Mouse (Mus musculus): ENCODE results near the gene Robo2. TPM values are rescaled to one million over a fixed set of nuclear protein-coding genes. Genes with fewer than 3 reads are reported as not detected.
"Not testable (repeated sequence)": the region's sequence is repeated elsewhere in the genome, so short reads cannot be mapped to it uniquely, and the experiment has no call there.

Gene Robo2
- polyA plus RNA-seq, 1 experiment: 6.6 TPM

DNA sequence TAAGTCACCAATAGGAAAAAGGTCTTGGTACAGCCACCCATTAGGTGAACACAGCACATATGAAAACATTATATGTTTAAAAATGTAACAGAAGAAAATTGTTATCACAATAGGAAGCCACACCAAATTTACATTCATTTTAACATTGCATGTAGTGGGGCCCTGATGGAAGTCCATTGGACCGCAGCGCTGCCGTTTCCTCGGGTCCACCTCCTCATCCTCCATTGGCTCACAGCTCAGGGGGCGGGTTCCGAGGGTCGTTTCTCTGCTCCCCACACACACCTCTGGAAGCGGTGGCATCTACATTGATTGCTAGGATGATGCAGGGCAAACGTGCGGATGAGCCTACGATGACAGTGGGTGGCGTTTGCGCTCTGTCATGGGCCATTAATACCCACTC, 195.8 kb downstream of the Robo2 start:
- DNase-seq (ENCODE audit: low spot score): no peak

DNA sequence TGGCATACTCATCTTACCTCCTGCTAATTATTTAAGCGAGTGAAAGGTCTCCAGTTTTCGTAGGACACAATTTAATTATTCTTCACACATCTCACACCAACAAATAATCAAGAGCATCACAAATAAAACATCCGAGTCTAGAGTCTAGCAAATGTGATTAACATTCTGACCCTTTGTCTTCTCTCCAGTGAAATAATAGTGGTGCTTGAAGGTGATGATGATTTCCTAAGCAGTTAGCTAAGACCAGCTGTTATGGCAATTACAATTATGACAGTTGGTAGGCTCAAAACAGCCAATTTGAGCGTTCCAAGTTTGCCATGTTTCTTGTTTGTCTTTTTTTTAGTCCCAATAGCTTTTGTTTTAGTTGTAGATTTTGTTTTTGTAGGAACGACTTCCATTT, 210.9 kb downstream of the Robo2 start:
- no peak for DNase-seq (ENCODE audit: low spot score)

DNA sequence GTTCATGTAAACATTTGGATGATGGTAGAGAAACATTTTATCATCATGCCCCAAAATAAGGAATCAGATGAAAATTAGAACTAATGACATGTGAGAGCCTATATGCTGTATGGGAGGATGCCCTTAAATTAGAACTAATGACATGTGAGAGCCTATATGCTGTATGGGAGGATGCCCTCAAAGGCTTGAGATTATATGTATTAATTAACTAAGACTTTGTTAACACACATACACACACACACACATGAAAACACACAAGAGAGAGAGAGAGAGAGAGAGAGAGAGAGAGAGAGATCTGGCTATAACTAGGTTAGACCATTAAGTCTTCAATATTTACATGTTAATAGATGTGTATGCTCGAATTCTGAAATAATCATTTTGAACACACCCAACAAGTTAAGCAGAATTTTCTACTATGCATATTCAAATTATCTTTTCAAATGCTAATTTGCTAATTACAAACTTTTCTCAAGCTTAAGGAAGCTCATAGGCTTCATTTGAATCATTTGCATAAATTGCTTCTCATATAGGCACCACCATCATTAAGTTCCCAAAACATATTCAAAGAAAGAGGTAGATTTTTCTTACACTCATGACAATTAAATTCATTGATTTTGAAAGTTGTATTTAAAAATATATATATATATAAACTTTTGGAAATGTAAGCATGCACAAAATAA, 211.5 kb downstream of the Robo2 start:
- no peak for DNase-seq (ENCODE audit: low spot score)

DNA sequence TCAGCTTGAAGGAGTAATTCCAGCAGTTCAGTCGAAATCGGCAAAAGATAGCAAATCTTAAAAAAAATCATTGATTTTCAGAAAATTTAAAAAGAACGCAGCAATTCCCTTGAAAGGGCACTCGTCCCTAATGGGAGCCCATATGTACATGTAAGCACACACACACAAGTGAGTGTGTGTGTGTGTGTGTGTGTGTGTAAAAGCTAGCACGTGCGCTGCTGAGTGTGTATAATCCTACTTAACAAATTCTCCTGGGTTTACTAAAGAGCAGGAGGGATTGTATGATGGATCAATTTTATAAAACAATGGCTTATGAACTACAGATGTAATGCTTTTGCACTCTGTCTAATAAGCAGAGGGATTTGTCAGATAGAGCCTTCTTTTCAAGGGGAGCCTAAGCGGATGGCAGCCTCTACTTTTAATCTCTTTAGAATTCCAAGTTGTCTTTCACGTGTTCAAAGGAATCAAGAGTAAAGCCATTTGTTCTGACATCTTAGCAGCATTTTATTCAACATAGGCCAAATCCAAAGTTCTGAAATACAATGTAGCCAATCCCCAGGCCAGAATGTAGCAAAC, 218.6 kb downstream of the Robo2 start:
- no peak for DNase-seq (ENCODE audit: low spot score)

DNA sequence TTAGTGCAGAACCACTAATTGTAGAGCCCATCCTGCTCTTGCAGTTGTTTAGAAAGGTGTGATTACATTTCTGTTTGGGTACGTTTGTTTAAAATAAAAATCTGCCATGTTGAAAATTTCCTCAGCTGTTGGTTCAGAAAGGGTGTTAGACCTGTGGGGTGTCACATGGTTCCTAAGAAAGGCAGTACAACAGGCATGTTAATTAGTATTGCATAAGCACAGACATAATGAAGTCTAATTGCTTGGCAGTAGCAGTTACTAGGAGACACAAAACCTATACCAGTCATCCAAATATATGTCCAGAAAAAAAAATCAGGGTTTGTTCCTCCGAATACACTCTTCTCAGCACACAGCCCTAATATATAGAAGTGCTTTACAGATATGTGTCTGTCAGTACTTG, 220.0 kb downstream of the Robo2 start:
- no peak for DNase-seq (ENCODE audit: low spot score)

DNA sequence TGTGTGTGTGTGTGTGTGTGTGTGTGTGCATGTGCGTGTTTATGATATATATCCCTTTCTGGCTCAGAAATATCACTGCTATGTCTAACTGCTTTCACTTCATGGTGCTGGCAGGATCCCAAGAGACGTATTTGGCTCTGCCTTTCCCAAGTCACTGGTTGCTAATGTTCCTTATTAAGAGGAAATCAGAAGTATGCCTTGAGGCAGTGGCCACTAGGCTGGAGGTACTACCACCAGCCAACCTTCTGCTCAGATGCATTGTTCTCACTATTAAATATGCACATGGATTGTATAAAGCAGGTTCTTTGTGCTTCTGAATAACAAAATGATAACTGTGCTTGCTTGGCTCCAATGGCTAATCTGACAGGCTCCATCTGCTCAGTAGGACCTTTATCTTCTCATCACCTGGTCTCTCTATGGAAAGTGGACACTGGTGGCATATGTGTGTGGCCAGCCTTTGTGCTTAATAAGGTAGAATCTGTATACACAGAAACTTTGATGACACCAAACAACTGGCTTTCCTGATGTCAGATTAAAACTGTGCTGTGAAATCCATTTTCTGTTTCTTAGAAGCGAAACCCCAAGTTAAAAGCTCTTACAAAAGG, 229.0 kb downstream of the Robo2 start:
- no peak for DNase-seq (ENCODE audit: low spot score)

DNA sequence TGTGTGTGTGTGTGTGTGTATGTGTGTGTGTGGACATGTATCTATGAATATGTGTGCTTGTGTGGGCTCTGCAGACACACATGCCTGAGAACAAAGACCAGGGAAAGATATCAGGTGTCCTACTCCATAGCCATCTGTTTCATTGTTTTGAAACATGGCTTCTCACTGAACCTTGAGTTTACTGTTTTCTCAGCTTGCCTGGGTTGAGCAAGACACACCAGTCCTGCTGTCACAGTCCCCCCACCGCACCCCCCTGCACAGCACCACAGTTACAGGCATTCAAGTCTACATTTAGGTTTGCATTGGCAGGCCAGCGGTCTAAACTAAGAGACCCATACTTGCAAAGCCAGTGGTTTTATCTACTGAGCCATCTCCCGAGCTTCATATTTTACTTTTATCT, 239.0 kb downstream of the Robo2 start:
- no peak for DNase-seq (ENCODE audit: low spot score)

DNA sequence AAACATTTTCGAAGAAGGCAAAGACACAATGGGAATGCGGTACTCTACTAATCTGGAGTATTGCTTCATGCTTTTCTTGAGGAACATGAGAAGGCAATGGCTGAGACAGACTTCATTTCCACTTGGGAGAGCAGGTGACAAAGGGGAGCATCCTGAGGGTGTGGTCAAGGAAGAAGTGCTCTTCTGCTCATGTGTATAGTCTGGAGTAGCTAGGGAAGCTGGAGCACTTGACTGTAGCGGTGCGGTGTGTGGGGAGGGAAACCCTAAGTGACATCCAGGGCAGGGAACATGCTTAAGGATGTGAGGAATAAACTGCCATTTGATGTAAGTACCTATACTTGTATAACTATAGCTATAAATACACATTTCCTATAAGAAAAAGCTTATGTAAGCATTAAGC, 242.0 kb downstream of the Robo2 start:
- DNase-seq (ENCODE audit: low spot score): no peak

DNA sequence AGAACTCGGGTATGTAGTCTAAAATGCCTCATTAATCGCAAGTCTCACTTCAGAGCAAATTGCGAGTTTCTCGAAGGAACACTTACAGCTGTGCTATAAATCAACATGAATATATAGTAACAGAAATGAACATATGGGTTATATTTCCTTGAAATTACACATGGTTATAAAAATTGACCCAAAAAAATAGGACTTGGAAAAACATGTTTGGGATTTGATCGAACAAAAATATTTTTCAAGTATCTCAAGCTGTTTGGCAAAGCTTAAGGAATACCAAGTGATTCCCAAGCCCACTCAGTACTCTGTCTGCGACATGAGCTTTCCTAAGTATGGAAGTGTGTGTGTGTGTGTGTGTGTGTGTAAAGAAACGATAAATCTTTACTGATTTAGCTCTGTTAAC, 242.5 kb downstream of the Robo2 start:
- DNase-seq (ENCODE audit: low spot score): no peak

DNA sequence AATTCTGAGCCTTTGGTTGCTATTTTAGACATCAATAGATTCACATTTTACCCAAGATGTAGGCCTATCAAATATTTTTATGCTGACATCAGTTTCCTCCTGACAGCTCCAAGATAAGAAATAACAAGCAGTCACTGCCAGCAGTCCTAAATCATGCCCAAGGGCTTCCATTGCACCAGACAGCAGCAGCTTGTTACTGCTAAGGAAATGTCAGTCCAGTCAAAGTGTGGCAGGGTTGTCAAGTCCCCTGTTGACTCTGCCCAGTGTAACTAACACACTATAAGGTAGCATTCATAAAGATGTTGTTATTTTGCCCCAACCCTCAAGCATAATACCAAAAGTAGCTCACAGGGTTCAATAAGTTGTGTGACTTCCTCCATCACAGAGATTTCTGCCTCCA, 243.8 kb downstream of the Robo2 start:
- no peak for DNase-seq (ENCODE audit: low spot score)

DNA sequence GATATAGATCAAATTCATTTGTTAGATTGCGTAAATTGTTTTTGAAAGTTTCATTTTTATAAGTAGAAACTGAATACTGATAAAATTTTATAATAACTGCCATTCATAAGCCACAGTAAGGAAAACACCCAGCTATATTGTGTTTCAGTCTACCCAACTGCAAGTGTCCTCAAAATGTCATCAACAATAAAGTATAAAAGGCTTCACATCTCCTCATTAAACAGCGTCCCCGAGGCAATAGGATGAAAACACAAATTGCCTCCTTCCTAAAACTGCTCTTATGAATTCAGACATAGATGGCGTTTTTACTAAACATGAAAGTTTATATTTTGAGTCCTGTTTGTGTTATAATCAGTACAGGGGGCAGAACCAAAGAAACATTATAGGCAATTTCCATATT, 249.6 kb downstream of the Robo2 start:
- DNase-seq (ENCODE audit: low spot score): no peak

DNA sequence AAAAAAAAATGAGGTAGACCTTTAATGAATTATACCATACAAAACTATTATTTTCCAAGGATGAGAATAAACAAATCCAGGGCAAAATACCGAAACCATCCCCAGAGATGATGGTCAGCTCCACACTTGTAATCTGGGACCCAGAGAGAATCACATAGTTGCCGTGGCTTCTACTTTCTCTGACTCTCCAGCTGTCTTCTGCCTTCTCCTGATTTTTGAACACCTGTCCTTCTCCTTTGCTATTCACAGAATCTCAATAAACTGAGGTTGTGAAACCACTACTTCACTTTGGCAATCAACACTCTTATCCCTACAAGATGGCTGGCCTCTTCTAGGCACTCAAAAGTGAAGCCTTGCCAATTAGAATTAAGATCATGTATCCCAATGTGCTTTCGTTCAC, 252.4 kb downstream of the Robo2 start:
- DNase-seq (ENCODE audit: low spot score): no peak

DNA sequence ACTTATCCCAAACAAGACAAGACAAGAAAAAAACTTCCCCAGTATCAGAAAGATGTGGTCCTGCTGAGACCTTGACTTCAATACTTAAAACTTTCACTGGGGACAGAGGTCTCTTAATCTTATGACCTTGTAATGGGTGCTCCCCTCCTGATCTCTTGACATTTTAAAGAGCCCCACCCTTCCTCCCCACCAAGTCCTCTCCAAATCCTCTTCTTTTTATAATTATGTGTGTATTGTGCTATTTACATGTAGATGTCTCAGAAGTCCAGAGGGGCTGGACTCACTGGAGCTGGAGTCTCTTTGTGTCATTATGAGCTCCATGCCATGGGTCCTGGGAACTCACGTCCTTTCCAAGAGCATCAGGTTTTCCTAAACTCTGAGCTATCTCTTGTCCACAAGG, 275.4 kb downstream of the Robo2 start:
- no peak for DNase-seq (ENCODE audit: low spot score)

DNA sequence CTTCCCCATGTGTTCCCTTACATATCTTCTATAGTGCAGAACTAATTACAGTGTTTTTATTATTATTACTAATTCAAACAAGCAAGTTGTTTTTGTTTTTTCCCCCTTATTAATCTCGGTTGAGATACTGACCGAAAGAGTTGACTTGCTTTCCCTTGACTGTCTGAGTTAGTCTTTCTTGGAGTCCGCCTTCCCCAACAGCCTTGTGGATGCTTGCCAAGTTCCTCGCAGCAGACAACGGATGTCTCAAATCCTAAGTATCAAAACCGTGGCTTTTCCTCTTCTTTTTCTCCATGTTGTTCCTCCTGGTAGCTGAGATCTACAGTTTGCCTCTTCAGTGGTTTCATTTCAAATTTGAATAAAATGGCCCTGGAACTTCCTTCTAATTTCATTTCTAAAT, 278.8 kb downstream of the Robo2 start:
- DNase-seq (ENCODE audit: low spot score): no peak

DNA sequence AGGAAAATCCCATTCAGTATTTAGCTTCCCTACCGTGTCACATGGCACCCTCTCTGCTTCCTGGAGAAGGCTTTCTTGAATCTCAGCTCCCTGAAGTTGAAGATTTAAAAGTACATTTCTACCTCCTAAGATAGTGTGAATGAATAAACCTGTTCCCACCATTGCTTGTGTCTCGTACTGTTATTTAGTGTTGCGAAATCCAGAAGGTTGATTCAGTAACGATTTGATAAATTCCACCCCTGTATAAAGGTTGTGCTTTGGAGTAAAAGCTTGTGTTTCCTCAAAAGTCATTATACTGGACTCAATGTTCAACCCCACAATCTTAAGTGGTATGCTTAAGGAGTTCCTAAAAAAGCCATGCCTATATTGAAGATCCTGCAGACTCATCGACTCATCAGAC, 280.3 kb downstream of the Robo2 start:
- no peak for DNase-seq (ENCODE audit: low spot score)

DNA sequence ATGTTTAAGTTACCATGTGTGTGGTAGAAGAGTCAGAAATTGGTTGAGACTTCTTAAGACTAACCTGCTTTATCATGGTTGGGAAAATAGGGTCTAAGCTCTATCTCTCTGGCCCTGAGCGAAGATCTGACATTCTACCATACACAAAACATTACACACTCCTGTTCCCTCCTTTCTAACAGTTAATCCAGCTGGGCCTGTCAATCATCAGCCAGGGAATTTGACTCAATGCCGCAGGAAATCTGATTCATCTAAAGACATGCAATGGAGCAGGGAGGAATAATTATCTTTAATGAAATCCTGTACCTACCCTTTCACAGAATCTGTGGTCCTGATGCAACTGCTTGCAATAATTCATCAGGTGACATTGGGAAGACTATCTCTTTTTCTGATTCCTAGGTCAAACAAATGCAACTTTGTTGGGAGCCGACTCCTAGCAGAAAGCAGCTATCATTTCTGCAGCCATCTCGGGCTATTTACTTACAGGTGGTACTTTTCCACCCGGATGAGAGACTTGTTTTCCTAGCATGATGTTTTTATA, 283.1 kb downstream of the Robo2 start:
- no peak for DNase-seq (ENCODE audit: low spot score)

DNA sequence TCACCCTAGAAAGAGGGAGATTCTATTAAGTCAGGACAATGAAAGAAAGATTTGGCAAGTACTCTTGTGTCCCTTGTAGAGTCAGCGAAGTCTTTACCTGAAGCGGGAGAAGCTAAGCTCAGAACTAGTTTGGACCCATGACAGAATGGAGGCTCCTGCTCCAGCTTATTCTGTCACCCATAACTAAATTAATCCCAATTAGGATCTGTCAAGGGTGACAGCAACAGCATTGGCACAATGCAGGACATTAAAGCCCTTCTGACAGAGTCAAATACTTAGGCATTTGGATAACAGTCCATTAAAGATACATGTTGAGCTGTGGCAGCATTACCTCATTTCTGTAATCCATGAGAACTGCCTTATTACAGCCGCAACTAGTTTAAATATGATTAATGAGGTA, 298.5 kb downstream of the Robo2 start:
- no peak for DNase-seq (ENCODE audit: low spot score)

DNA sequence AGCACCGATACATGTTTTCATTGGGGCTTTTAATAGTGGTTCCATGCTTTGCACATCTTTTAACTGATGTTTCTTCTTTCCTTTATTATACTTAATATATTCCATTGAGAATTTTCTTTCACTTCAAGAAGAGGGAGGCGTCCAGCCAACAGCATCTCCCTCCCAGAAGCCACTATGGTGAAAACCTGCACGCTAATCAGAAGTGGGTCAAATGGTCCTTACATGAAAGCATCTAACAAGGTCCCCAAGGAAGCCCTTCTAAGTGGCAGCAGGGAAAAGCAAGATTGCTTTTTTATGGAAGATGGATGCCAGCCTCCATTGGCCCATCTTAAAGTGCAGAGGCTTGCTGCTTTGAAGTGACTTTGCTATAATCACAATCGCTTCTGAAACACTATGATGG, 300.5 kb downstream of the Robo2 start:
- no peak for DNase-seq (ENCODE audit: low spot score)

DNA sequence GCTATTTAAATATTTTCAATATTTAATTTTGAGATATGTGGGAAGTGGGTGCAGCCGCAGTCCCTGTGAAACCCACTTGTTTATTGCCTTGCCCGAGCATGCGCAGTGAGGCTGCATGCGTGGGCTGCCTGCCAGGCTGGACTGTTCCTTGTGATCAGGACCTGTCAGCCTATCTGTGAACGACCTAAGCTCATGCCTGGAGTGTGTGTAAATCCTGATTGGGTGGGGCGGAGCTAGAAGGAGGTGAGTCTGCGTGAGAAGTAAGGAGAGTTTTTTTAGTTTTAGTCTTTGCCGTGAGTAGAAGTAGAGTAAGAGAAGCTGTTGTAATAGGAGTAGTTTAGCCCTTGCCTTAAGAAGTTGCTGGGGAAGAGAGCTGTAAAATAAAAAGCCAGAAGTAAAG, 307.2 kb downstream of the Robo2 start:
- DNase-seq (ENCODE audit: low spot score): not testable (repeated sequence)

DNA sequence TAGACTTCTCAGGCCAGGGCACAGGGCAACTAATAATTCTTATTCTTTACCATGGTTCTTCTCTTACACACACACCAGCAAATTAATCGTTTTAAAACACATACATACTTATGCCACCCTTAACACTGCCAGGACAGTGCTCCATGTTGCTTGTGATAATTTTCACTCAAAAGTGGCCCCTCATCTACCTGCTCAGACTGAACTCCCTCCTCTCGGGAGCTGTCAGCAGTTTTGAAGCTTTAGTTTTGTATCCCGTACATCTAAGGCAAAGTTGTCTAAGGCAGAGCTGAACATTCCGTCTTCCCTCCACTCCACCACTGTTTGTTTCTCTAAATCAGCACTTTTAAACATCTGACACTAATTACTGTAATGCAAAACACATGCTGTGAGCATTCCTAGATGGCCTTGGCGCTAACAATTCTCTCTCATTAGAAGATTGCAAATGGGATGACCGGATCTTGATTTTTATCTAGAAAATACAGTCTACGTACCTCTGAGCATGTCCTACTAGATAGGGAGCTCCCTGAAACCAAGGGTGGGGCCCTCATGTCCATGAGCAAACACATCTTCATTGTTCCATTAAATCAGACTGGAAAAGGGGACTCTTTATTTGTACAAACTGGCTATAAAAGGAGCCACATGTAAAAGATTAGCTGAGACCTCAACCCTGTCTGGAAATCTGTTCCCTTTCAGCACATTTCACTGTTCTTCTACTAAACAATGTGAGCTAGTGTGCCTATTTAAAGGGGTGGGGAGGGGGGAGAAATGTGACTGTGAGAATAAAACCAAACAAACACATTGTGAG, 318.4 kb downstream of the Robo2 start:
- no peak for DNase-seq (ENCODE audit: low spot score)

DNA sequence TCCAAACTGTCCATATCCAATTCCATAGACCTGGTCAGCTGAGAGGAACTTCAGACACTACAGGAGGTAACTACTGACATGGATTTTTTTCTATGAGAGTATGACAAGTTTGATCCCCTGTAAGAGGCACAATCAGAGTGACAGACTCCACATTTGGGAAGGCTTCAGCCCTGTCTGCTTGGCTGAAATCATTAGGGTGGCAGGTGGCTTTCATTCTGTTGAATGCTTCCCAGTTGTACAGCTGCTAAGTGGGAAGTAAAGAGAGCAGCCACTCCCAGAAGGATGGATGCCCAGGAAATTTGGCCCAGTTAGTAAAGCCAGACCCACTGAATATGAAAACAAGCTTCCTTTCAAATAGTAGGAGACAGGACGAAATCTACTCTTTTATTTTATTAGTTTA, 321.7 kb downstream of the Robo2 start:
- no peak for DNase-seq (ENCODE audit: low spot score)

DNA sequence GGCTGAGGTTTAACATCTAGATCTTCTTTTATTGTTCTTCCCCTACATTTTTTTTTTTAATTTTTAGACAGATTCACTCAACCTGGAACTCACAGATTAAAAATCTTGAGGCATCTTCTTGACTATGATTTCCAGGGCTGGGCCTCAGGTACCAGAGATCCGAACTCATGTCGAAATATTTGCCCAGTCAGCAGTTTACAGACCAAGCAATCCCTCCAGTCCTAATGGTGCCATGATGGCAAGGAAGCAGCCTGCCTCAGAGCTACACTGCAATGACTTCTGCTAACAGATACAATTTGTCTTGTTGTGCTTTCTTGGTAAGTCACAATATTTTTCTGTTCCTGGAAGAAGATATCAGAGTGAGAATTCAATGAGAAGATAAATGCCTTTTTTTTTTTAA, 327.4 kb downstream of the Robo2 start:
- DNase-seq (ENCODE audit: low spot score): no peak

DNA sequence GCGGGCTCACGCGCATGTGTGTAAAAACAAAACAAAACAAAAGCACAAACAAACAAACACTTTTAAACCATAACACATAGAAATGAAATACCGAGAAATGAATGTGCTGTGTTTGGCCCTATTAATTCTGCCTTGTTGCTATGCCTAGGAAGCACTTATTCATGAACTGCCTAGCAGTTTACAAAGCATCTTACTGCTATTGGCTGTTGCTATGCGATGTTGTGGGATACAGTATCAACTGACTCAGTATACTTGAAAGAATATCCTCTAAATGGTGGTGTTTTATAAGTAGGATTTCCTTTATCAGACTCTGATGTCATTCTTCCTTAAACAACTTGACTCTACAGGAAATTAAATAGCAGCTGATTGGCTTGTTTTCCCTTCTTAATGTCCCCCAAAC, 339.0 kb downstream of the Robo2 start:
- DNase-seq (ENCODE audit: low spot score): no peak

Measured in urinary bladder, adult 2 months (tissue).